Mouse (Mus musculus) heart, embryonic 11.5 days (tissue): ENCODE data around the gene Vasp. TPM values are rescaled to one million over a fixed set of nuclear protein-coding genes. Genes with fewer than 3 reads are reported as not detected.
A peak's percentile ranks its signal among the peaks of the same experiment; 100 is the strongest.

ENCODE experiments used
- ATAC-seq: fragments of 200-750 bp; cut with Nextera tagmentation; replicated peaks from 2 replicates; pipeline ENCODE4 v1.8.0; 2017; ENCODE audit warnings: moderate library complexity; ENCODE audit not compliant: insufficient number of reproducible peaks, low FRiP score, low TSS enrichment
- H3K27ac ChIP-seq: fragments of 300-500 bp; sonication (generic); 2 replicates; pipeline ENCODE4 v1.5.1; 2014; ENCODE audit warnings: mild to moderate bottlenecking, low read depth, low read length
- H3K27me3 ChIP-seq: fragments of 300-500 bp; sonication (generic); 2 replicates; pipeline ENCODE4 v1.6.1; 2014; ENCODE audit warnings: mild to moderate bottlenecking, low read length, mixed read lengths; ENCODE audit not compliant: control insufficient read depth, insufficient read depth
- H3K36me3 ChIP-seq: fragments of 300-500 bp; sonication (generic); 2 replicates; pipeline ENCODE4 v1.6.1; 2014; ENCODE audit warnings: mild to moderate bottlenecking, low read length, moderate library complexity, mixed read lengths; ENCODE audit not compliant: control insufficient read depth, insufficient read depth
- H3K4me1 ChIP-seq: fragments of 300-500 bp; sonication (generic); 2 replicates; pipeline ENCODE4 v1.6.1; 2014; ENCODE audit warnings: low read length; ENCODE audit not compliant: control insufficient read depth, insufficient read depth
- H3K4me2 ChIP-seq: fragments of 300-500 bp; sonication (generic); 2 replicates; pipeline ENCODE4 v1.6.1; 2014; ENCODE audit warnings: mild to moderate bottlenecking, moderate library complexity
- H3K4me3 ChIP-seq: fragments of 300-500 bp; sonication (generic); 2 replicates; pipeline ENCODE4 v1.5.1; 2014; ENCODE audit warnings: low read depth, low read length
- H3K9ac ChIP-seq: fragments of 300-500 bp; sonication (generic); 2 replicates; pipeline ENCODE4 v1.6.1; 2014; ENCODE audit warnings: mild to moderate bottlenecking, low read depth, low read length, moderate library complexity
- H3K9me3 ChIP-seq: fragments of 300-500 bp; sonication (generic); replicated peaks from 2 replicates; pipeline ENCODE4 v1.6.1; 2016; ENCODE audit warnings: low read length; ENCODE audit not compliant: control insufficient read depth
- WGBS: fragments of 180-500 bp; shearing (Covaris S2); extraction: QIAGEN DNeasy Blood & Tissue Kit; methylation state at CpG from one replicate; pipeline ENCODE4 v1.1.7; 2014; ENCODE audit not compliant: insufficient replicate concordance; 5-methylcytosine and 5-hydroxymethylcytosine counted together
- polyA plus RNA-seq: library from polyadenylated mRNA; unstranded; fragments of >200 nt; fragmentation: Nextera tagmentation; extraction: Ambion mirVana; gene quantifications from 2 replicates; pipeline ENCODE4 v1.2.1, GENCODE M21; 2014

The Vasp gene
- polyA plus RNA-seq, 1 experiment from 2014 or later: 61.9 TPM

DNA sequence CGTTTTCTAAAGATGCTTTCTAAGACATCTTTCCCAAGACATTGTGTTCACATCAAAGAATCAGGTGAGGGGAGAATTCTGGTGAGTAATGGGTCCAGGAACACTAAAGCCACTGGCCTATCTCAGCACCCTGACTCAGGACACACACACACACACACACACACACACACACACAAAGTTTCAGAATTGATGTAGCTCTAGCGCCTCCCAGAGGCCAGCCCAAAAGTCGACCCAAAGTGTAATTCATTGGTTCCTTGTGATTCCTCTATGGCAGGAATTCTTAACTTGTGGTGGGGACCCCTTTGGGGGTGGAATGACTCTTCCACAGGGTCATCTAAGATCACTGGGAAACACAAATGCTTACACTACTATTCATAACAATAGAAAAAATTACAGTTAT, 27.6 kb upstream of the Vasp start:
- Histone ChIP-seq H3K4me1 (peaks cover 16% of the 10 kb centered on the region), H3K36me3 (no peaks in the 10 kb centered on the region), H3K4me3 (no peak overlapping the region)

DNA sequence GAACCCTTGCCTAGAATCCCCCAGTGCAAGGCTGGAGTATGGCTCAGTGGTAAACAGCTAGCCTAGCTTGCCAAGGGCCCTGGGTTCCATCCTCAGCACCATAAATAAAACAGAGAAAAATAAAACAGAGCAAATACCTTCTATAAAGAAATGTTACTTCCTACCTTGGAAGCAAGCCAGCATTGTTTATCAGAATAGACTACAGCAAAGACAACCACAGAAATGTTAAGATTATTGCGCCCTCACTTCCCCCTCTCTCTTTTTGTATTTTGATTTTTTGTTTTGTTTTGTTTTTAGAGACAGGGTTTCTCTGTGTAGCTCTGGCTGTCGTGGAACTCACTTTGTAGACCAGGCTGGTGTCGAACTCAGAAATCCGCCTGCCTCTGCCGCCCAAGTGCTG, 26.2 kb upstream of the Vasp start:
- 84% methylated on average over 5 of the region's 5 CpGs for WGBS
- Histone ChIP-seq H3K36me3 (no peaks in the 10 kb centered on the region), H3K4me3 (no peak overlapping the region), H3K9ac (no peak overlapping the region), H3K9me3 (no peaks in the 10 kb centered on the region), H3K4me1 (peaks cover 8% of the 10 kb centered on the region), H3K4me2 (no peak overlapping the region), H3K27me3 (peaks cover 11% of the 10 kb centered on the region), H3K27ac (no peak overlapping the region)
- no peak for ATAC-seq

More for the DNA sequence above, 27.6 kb upstream of the Vasp start:
- H3K27ac ChIP-seq: no peak overlapping the region
- peaks cover 24% of the 10 kb centered on the region for H3K27me3 ChIP-seq
- H3K9me3 ChIP-seq: no peaks in the 10 kb centered on the region
- no peak for ATAC-seq
- H3K4me2 ChIP-seq: no peak overlapping the region
- WGBS: 24% methylated on average over 3 of the region's 3 CpGs
- no peak overlapping the region for H3K9ac ChIP-seq

DNA sequence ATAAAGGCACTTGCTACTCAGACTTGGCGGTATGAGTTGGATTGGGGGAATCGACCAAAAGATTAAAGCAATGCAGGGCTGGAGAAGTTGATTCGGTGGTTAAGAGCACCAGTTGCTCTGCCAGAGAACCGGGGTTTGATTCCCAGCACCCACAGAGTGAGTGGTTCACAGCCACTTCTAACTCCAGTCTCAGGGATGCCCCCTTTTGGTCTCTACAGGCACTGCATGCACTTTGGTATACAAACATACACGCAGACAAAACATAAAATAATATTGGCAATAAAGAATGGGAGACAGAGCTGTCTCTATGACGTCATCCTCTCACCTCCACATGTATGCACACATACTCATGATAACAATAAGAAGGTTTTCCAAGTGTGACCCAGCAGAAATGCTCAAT, 25.4 kb upstream of the Vasp start:
- Histone ChIP-seq H3K4me1 (peaks cover 8% of the 10 kb centered on the region), H3K9ac (no peak overlapping the region), H3K27ac (no peak overlapping the region), H3K27me3 (peaks cover 4% of the 10 kb centered on the region), H3K4me2 (no peak overlapping the region), H3K4me3 (no peak overlapping the region), H3K9me3 (no peaks in the 10 kb centered on the region), H3K36me3 (no peaks in the 10 kb centered on the region)
- WGBS: 80% methylated on average over 6 of the region's 6 CpGs
- ATAC-seq: no peak

DNA sequence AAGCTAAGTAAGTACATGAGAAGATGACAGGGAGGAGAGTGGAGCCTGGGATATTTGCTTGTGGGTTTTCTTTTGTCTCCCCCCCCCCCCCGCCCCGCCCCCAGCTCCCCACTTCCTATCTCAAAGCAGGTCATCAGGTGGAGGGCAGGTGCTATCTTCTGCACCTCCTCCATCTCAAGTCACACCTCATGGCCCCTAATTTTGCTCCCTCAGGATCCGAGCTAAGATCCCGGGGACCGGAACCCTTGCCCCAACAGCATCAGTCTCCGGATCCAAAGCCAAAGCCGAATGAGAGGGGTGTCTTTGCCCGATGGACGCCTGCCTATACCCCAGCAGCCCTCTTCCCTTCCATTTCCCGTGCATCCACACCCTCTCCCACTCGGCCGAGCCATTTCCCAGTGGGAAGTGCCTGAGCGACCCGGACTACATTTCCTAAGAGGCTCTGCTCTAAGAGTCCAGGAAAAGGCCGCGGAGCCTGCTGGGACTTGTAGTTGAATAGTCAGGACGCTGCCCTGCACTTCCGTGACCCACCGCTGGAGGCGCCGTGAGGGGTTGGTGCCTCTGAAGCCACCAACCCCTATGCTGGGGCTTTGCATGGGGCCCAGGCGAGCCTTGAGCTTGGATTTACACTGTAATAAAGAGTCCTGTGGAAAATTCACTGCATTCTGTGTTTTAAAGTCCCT, 24.0 kb upstream of the Vasp start:
- 20% methylated on average over 21 of the region's 22 CpGs for WGBS
- Histone ChIP-seq H3K4me2 (peak overlapping the region; percentile 54), H3K4me1 (peaks cover 7% of the 10 kb centered on the region; the same call in 1 of the 2 replicates), H3K36me3 (no peaks in the 10 kb centered on the region), H3K9me3 (no peaks in the 10 kb centered on the region), H3K9ac (no peak overlapping the region), H3K4me3 (peak overlapping the region; percentile 21), H3K27me3 (no peaks in the 10 kb centered on the region), H3K27ac (no peak overlapping the region)
- peak; percentile 32; the same call in 1 of the 2 replicates for ATAC-seq

DNA sequence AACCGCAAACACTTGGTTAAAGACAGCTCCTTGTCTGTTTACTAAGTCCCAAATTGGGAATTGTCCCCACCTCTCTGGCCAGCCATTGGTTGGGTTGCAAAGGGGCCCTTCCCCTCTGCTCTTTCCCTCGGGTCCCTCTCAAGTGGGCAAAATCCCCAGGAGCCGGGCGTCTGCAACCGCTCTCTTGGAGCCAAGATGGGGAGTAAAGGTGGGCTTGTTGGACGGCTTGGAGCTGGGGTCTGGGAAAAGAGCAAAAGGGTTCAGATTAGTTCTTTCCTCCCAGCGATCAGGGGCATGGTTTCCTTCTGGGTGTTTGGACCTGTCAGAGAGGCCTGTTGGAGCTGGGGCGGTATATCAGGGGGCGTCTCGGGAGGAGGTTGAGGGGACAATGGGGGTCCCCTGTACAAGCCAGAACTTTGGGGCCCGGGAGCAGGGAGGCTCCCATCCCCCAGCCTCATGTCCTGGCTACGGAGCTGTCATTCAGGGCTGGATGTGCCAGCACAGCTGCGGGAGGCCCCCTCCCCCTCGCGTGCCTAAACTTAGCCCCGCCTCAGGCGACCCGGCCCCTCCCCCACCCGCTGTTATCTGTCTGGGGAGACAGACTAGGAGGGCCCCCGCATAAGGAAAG, 19.5 kb upstream of the Vasp start:
- ATAC-seq: peak; percentile 64
- peak overlapping the region; percentile 92 for H3K4me2 ChIP-seq

DNA sequence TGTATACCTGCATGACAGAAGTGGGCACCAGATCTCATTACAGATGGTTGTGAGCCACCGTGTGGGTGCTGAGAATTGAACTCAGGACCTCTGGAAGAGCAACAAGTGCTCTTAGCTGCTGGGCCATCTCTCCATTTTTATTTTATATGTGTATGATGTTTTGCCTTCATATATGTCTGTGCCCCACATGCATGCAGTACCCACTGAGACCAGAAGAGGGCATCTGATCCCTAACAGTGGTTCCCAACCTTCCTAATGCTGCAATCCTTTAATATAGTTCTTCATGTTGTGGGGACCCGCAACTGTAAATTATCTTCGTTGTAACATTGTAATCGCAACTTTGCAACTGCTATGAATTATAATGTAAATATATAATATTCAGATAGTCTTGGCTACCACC, 13.1 kb upstream of the Vasp start:
- Histone ChIP-seq H3K4me3 (no peak overlapping the region), H3K4me1 (no peaks in the 10 kb centered on the region; the same call in 1 of the 2 replicates), H3K9ac (no peak overlapping the region), H3K9me3 (no peaks in the 10 kb centered on the region), H3K27me3 (peaks cover 30% of the 10 kb centered on the region), H3K27ac (no peak overlapping the region), H3K4me2 (no peak overlapping the region), H3K36me3 (no peaks in the 10 kb centered on the region)
- 25% methylated on average over 4 of the region's 4 CpGs for WGBS
- no peak for ATAC-seq

More for the DNA sequence above, 19.5 kb upstream of the Vasp start:
- peak overlapping the region; percentile 62 for H3K4me3 ChIP-seq
- H3K36me3 ChIP-seq: no peaks in the 10 kb centered on the region
- no peaks in the 10 kb centered on the region for H3K27me3 ChIP-seq
- peak overlapping the region; percentile 70 for H3K9ac ChIP-seq
- peak overlapping the region; percentile 60 for H3K27ac ChIP-seq
- peaks cover 9% of the 10 kb centered on the region; the same call in 1 of the 2 replicates for H3K4me1 ChIP-seq
- WGBS: 2% methylated on average over 20 of the region's 20 CpGs
- no peaks in the 10 kb centered on the region for H3K9me3 ChIP-seq

DNA sequence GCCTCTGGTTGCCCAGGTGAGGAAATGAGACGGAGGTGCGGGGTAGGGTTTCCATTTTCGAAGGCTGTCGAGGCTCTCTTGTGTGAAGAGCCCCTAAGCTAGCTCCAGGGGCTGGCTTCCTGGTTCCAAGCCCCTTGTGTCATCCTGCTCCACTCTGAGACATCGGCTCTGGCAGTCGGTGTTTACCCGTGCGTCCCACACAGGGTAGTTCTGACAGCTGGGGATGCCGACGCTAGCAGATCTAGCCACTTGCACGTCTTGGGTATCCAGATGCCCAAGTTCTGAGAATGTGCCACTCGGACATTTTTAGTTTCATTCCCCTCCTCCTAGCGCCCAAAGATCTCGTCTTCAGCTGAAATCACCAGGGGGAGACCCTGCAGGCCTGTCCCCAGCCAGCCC, 11.8 kb upstream of the Vasp start:
- H3K4me3 ChIP-seq: no peak overlapping the region

DNA sequence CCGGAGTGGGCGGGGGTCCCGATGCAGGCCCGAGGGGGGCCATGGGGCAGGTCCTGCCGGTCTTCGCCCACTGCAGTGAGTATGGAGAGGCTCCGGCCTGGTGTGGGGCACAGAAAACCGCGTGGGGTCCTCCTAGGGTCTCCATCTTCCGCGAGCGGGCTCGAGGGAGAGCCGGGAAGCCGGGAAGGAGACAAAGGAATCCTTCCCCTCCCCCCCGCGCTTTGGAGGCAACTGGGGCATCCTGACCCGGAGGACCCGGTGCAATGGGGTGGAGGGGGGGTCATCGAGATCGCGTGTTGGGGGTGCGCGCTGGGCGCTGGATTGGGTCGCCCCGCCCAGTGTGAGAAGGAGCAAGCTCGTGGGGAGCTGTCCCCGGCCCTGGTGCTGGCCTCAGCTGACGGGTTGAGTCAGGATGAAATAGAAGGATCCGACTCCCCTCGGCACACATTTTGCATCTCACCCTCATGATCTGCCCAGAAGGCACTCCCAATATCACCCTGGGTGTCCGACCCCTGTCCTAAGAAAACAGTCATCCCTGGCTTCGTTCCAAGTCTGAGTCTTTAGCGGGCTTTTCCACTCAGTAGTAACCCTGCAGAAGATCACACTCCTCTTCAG, 11.3 kb upstream of the Vasp start:
- ATAC-seq: peak; percentile 37
- peak overlapping the region; percentile 2; the same call in 1 of the 2 replicates for H3K9ac ChIP-seq
- no peaks in the 10 kb centered on the region for H3K36me3 ChIP-seq
- no peak overlapping the region for H3K27ac ChIP-seq
- H3K4me3 ChIP-seq: peak overlapping the region; percentile 40
- peaks cover 49% of the 10 kb centered on the region for H3K27me3 ChIP-seq
- H3K4me2 ChIP-seq: peak overlapping the region; percentile 71
- no peaks in the 10 kb centered on the region for H3K9me3 ChIP-seq
- peaks cover 4% of the 10 kb centered on the region; the same call in 1 of the 2 replicates for H3K4me1 ChIP-seq
- 3% methylated on average over 35 of the region's 35 CpGs for WGBS

More for the DNA sequence above, 11.8 kb upstream of the Vasp start:
- ATAC-seq: no peak
- H3K4me1 ChIP-seq: peaks cover 4% of the 10 kb centered on the region; the same call in 1 of the 2 replicates
- WGBS: 35% methylated on average over 14 of the region's 14 CpGs
- no peak overlapping the region for H3K9ac ChIP-seq
- peaks cover 44% of the 10 kb centered on the region for H3K27me3 ChIP-seq
- H3K36me3 ChIP-seq: no peaks in the 10 kb centered on the region
- no peak overlapping the region for H3K27ac ChIP-seq
- H3K9me3 ChIP-seq: no peaks in the 10 kb centered on the region
- peak overlapping the region; percentile 71 for H3K4me2 ChIP-seq
